Mouse (Mus musculus) cerebellum, postnatal 25 days (tissue): ENCODE data around the gene H2-M10.6.
"Not testable (repeated sequence)": the region's sequence is repeated elsewhere in the genome, so short reads cannot be mapped to it uniquely, and the experiment has no call there.

Source experiments
- DNase-seq, 2 experiments: peaks; one replicate each; pipeline ENCODE4 v3.0.0; 2021; ENCODE audit warnings: mixed read lengths in 2 of 2

H2-M10.6 gene

DNA sequence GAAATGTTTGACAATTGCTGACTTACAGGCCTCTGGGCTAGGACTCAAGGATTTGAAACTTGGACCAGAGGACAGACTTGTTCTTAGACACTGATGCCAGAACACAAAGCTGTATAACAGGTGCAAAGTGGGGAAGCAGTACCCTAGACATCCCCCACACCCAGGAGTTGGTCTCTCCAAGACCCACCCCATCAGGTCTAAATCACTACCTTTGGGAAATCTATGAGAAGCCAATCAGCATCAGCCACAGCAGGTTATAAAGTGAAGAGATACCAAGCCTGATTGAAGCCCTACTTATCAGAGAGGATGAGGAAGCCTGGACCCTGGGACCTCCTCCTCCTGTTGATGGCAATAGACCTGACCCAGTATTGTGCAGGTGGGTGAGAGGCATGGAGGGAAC lies at the start of gene H2-M10.6:
Gene H2-M10.6, plus strand, starts transcription at position 301 of the 400 bp plus-strand sequence.
- no peak for DNase-seq

- DNase-seq: no peak
These were observed 48.2 kb upstream of the H2-M10.6 start for GRCm38 (mm10) chr17:36763816-36764215.

- DNase-seq: peak; percentile 11 to 40
These were observed 47.7 kb upstream of the H2-M10.6 start for GRCm38 (mm10) chr17:36764244-36764643.

- DNase-seq: peak in 1 of 2 experiments; percentile 3
These were observed 46.6 kb upstream of the H2-M10.6 start for GRCm38 (mm10) chr17:36765403-36765802.

GRCm38 (mm10) chr17:36772610-36773009 lies 39.4 kb upstream of the H2-M10.6 start, which contains the start of gene H2-M10.5:
H2-M10.5 (plus strand) TSS chr17:36772910.
- not testable (repeated sequence) for DNase-seq

GRCm38 (mm10) chr17:36781533-36781932 lies 30.4 kb upstream of the H2-M10.6 start:
- DNase-seq: no peak

DNA sequence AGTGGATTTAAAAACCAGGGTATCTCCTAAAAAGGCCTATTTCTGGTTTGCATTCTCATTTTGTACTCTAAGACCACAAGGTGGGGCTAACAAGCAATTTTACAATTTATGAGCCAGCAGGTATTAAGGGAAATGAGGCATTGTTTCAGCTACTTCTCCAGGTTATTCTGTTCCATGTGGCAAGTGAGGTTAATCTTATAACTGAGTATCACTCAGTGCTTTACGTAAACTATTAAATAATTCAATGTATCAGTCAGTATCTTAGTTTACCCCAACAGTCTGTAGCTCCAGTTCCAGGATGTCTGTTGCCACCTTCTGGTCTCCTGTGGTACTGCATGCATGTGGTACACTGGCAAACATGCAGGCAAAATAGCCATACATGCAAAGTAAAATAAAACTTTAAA lies 25.5 kb upstream of the H2-M10.6 start:
- DNase-seq: peak; percentile 14 to 44

DNA sequence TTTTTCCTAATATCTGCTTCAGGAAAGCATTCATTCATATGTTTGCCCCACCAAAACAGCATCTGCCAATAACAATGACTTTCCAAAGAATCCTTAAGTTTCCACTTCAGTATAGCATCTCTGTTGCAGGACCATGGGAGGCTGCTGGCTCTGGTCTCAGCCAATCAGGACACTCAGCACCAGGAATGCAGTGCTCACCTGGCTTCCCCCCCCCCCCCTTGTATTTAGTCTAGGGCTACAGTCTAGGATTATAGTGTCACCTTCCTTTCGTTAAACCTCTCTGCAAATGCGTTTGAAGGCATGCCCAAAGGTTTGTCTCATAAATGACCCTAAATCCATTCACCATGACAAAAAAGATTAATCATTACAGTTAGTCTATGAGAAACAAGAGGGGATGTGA lies 23.6 kb upstream of the H2-M10.6 start:
- no peak for DNase-seq

DNA sequence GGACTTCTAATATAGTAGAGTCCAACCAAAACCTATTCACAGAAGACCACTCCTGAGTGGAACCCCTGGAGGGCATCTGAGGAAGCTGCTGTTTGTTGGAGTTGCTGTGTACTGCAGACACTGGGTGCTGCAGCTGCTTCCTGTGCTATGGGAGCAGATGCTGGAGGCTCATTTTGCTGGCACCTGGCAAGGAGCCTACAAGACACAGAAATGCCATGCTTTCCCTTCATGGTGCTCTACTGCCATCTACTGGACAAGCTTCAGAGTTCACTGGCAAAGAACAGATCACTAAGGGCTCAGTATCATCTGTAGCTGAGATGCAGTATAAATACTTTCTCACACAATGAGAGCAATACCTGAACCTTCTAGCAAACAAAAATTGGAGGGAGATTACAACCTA lies 23.2 kb upstream of the H2-M10.6 start:
- peak; percentile 66 to 84 for DNase-seq

DNA sequence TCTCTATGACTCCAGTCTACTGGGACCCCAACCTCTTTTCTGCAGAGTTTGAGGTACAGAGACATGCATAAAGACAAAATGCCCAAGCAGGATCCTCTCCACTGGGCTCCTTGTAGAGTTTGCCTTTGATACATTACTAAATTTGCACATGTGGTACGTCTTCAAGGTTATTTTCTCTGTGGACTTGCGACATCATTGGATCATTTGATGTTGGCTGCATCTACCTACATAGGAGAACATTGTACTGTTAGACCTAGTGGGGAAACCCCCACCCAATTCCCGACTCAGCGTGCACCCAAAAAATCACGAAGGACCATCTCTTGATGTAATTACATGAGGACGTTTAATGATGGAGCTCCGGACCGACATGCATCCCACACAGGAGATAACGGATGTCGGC lies 12.5 kb upstream of the H2-M10.6 start:
- DNase-seq: no peak

DNA sequence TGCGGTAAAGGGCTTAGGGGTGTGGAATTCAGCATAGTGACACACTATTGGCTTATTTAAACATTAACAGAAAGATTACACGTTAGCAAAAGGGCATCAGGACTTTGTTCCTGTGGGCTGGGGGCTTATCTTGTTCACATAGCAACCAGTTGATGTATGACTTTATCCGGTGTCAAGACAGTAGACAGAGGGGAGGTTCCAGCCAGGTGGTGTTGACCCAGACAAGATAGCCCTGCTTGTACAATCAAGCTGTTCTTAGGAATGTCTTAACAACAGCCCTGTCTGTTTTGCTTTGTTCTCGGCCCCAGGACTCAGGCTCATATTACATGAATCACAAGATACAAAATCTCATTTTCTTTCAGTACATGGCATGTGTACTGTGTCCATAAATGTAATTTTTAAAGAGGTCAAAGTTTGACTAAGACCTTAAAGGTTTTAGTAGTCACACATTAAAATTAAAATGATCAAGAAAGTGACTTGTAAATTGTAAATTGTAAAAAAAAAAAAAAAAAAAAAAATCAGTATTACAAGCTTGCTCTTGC lies 12.0 kb upstream of the H2-M10.6 start:
- not testable (repeated sequence) for DNase-seq

DNA sequence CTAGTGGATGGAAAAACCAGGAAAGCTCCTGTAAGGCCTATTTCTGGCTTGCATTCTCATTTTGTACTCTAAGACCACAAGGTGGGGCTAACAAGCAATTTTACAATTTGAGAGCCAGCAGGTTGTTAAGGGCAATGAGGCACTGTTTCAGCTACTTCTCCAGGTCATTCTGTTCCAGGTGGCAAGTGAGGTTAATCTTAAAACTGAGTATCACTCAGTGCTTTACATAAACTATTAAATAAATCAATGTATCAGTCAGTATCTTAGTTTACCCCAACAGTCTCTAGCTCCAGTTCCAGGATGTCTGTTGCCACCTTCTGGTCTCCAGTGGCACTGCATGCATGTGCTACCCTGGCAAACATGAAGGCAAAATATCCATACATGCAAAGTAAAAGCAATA lies 12.0 kb downstream of the H2-M10.6 start:
- peak; percentile 58 to 72 for DNase-seq

DNA sequence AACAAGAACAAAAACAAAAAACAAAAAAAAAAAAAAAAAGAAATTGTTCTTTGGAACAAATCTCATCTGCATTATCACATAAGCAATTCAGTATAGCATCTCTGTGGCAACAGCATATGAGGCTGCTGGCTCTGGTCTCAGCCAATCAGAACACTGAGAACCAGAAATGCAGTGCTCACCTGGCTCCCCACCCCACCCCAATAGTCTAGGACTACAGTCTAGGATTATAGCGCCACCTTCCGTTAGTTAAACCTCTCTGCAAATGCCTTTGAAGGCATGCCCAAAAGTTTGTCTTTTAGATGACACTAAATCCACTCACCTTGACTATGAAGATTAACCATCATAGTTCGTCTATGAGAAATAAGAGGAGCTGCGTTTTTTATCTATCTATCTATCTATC lies 13.6 kb downstream of the H2-M10.6 start:
- DNase-seq: peak; percentile 19 to 50

DNA sequence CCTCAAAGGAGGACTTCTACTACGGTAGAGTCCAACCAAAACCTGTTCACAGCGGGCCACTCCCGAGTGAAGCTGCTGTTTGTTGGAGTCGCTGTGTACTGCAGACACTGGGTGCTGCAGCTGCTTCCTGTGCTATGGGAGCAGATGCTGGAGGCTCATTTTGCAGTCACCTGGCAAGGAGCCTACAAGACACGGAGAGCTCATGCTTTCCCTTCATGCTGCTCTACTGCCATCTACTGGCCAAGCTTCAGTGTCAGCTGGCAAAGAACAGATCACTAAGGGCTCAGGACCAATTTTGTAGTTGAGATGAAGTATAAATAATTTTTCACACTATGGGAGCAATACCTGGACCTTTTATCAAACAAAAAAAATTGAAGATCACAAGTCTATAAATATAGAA lies 14.0 kb downstream of the H2-M10.6 start:
- peak; percentile 81 to 91 for DNase-seq

DNA sequence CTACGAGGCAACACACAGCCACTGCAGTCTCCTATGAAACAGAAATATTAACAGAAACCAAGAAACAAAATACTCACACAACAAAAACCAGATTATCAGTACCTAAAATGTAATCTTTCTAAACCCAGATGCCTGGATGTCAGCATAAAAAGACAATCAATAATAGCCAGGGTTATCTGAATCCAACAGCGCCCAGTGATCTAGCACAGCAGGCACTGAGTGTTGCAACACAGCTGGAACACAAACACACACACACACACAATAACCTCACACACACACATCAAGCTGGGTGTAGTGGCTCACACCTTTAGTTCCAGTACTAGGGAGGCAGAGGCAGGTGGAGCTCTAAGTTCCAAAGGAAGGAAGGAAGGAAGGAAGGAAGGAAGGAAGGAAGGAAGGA lies 16.5 kb downstream of the H2-M10.6 start:
- no peak for DNase-seq

GRCm38 (mm10) chr17:36830470-36830869 lies 18.5 kb downstream of the H2-M10.6 start:
- DNase-seq: no peak

GRCm38 (mm10) chr17:36832694-36833093 lies 20.7 kb downstream of the H2-M10.6 start:
- DNase-seq: no peak

DNA sequence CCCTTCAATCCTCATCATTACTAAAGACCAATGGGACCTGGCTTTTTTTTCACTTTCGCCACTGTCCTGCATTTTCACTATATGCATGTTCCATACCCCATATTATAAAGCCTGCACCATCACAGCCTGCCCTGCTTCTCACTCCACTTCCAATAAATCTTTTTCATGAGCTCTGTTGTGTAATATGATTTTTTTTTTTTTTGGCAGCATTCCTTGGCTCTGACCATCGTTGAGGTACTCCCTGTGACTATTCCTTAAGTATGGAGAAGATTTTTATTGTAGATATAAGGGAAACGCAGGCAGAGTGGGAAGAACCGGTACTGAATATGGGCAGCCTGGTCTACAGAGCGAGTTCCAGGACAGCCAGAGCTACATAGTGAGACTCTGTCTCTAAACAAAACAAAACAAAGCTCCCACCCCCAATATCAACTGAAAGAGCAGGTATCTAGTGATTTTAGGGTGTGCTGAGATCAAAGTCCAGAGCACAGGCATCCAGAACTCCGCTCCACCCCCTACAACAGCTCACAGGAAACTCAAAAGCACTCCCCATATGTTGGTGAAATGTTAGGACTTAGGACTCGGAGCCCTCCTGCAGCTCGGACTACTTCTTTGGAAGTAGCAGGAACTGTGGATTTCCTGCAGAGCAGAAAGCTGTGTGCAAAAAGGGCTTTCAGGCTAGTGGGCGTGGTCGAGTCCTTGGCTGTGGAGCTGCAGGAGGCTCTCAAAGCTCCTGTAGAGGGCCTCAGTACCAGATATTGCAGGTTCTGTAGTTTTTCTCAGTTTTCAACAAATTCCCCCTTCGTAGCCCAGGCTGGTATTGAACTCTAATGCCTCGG lies 23.8 kb downstream of the H2-M10.6 start:
- peak; percentile 30 to 65 for DNase-seq

- DNase-seq: no peak
These were observed 24.4 kb downstream of the H2-M10.6 start for GRCm38 (mm10) chr17:36836427-36836812.

GRCm38 (mm10) chr17:36836874-36837647 lies 25.1 kb downstream of the H2-M10.6 start, which contains the start of gene Trim26:
Trim26 (plus strand) TSS chr17:36837134.
- peak; percentile 97 to 98 for DNase-seq

DNA sequence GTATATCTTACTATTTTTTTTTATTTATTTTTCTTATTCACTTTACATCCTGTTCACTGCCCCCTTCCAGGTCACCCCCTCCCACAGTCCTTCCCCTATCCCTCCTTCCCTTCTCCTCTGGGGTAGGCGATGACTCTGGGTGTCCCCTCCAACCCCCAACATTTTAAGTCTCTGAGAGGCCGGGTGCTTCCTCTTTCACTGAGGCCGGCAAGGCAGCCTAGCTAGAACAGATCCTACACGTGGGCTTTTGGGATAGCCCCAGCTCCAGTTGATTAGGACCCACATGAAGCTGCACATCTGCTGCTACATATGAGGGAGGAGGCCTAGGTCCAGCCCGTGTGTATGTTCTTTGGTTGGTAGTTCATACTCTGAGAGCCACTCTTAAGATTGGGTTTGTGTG lies 27.0 kb downstream of the H2-M10.6 start:
- no peak for DNase-seq

DNA sequence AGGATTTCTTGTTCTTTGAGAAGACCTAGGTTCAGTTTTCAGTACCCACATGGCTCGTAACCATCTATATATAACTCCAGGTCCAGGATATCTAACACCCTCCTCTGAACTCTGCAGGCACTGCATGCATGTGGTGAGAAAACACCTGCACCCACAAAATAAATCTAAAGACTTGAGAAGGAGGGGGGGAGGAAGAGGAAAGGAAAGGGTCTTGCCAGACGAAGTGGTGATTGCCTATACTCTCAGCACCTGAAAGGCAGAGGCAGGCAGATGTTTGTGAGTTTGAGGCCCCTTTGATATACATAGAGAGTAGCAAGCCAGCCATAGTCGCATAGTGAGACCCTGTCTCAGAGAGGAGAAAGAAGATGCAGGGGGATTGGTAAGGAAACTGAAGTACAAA lies 28.0 kb downstream of the H2-M10.6 start:
- no peak for DNase-seq

DNA sequence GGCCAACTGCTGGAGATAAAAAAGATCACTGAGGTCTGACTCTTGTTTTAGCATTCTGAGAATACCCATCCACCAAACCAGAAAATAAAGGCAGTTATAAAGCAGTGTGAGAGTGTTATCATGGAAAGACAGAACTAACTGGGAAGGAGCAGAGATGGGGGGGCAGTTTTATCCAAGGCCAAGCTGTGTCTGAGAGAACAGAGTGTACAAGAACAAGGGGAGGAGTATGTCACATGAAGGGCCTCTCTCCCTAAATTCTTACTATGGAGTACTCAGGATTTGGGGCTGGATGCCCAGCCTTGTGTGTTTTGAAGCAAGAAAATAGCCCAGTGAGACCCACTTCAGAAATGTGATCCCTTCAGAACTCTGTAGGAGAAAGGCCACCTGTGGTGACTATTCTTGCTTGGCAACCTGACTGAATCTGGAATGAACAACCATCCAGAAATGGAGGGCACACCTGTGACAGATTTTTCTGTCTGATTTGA lies 29.0 kb downstream of the H2-M10.6 start:
- no peak for DNase-seq
